Mouse (Mus musculus) CH12.LX (cell line): Measurements from ENCODE around the gene Stn1.

Experiments used
- CHD2 ChIP-seq: IDR thresholded peaks from 2 replicates; pipeline ENCODE4 v1.6.1; 2011; ENCODE audit warnings: low read length, improper control_type of control experiment
- CTCF ChIP-seq, 2 experiments: IDR thresholded peaks in 1 of 2; conservative IDR thresholded peaks in 1 of 2; 2 replicates each; pipeline ENCODE4 v1.5.1; 2011 to 2012; ENCODE audit warnings: low read depth in 2 of 2, low read length in 2 of 2, improper control_type of control experiment in 1 of 2, inconsistent platforms in 1 of 2, mild to moderate bottlenecking in 1 of 2, moderate library complexity in 1 of 2
- EP300 ChIP-seq: IDR thresholded peaks from 2 replicates; pipeline ENCODE4 v1.6.1; 2011; ENCODE audit warnings: low read length, improper control_type of control experiment
- MAX ChIP-seq: IDR thresholded peaks from 2 replicates; pipeline ENCODE4 v1.6.1; 2011; ENCODE audit warnings: low read length, improper control_type of control experiment
- MYC ChIP-seq: IDR thresholded peaks from 2 replicates; pipeline ENCODE4 v1.6.1; 2011; ENCODE audit warnings: low read depth, mild to moderate bottlenecking, improper control_type of control experiment, low read length
- POLR2A ChIP-seq: IDR thresholded peaks from 2 replicates; pipeline ENCODE4 v1.6.1; 2011; ENCODE audit warnings: low read depth, mild to moderate bottlenecking, improper control_type of control experiment, low read length
- RCOR1 ChIP-seq: conservative IDR thresholded peaks from 2 replicates; pipeline ENCODE4 v1.6.1; 2012; ENCODE audit warnings: low read depth, mild to moderate bottlenecking, inconsistent platforms, low read length, improper control_type of control experiment
- ZC3H11A ChIP-seq: IDR thresholded peaks from 2 replicates; pipeline ENCODE4 v1.6.1; 2012; ENCODE audit warnings: low read depth, mild to moderate bottlenecking, inconsistent platforms, low read length, improper control_type of control experiment
- ZNF384 ChIP-seq: IDR thresholded peaks from 2 replicates; pipeline ENCODE4 v1.6.1; 2012; ENCODE audit warnings: low read depth, low read length, improper control_type of control experiment, inconsistent platforms

DNA sequence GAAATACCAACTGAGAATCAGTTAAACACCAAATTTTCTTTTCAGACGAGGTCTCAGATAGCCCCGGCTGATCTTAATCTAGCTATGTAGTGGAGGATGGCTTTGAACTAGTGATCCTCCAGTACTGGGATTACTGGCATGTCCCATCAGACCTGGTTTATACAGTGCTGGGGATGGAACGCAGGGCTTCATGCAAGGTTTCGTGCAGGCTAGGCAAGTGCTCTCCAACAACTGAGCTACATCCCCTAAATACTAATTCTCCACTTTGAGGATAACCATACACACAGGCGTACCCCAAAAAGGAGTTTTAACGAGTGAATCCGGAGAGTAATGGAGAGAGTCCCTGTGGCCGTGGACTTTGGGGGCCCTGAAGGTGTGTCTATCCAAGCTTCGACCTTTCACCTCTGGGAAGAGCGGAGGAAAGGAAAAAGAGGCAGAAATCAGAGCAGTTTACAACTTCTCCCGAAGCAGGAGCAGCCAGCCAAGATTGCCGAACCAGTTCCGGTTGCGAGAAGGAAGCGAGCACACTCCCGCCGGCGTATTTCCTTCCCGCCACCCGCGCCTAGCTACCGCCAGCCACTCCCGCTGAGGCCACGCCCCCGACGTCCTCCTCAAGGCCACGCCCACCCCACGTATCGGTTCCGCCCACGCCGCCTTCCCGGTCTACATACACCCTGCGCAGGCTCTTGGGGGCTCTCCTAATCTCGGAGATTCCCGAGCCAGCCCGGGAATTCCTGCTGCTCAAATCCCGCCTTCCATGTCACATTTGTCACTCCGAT lies 597 bp downstream of the Stn1 start:
- TF ChIP-seq POLR2A (peak; percentile 87), CHD2 (no peak), CTCF (conservative IDR thresholded peaks at IDR 0.05 in 1 of 2, IDR thresholded peaks at IDR 0.05 in 1 of 2; ENCODE audit: low read depth in 2 of 2, low read length in 2 of 2) (no peak), ZC3H11A (no peak), ZNF384 (no peak), MAX (peak; percentile 65; the same call in 1 of the 2 replicates), MYC (peak; percentile 46; the same call in 1 of the 2 replicates), RCOR1 (no peak), EP300 (no peak)
